Mouse (Mus musculus) hindbrain, embryonic 15.5 days (tissue): ENCODE data around the gene Mrnip. TPM values are rescaled to one million over a fixed set of nuclear protein-coding genes. Genes with fewer than 3 reads are reported as not detected.
A peak's percentile ranks its signal among the peaks of the same experiment; 100 is the strongest.

Experiments
- ATAC-seq: fragments of 200-750 bp; cut with Nextera tagmentation; 2 replicates; pipeline ENCODE4 v1.8.0; 2017; ENCODE audit warnings: low read depth, moderate number of reproducible peaks, moderate TSS enrichment; ENCODE audit not compliant: low FRiP score
- H3K27ac ChIP-seq: fragments of 300-500 bp; sonication (generic); replicated peaks from 2 replicates; pipeline ENCODE4 v1.5.1; 2015; ENCODE audit warnings: mild to moderate bottlenecking, inconsistent platforms
- H3K27me3 ChIP-seq: fragments of 300-500 bp; sonication (generic); 2 replicates; pipeline ENCODE4 v1.6.1; 2015; ENCODE audit warnings: control low read depth, inconsistent platforms
- H3K36me3 ChIP-seq: fragments of 300-500 bp; sonication (generic); 2 replicates; pipeline ENCODE4 v1.6.1; 2015; ENCODE audit warnings: control low read depth, inconsistent platforms
- H3K4me1 ChIP-seq: fragments of 300-500 bp; sonication (generic); replicated peaks from 2 replicates; pipeline ENCODE4 v1.6.1; 2015; ENCODE audit warnings: control low read depth, inconsistent platforms
- H3K4me2 ChIP-seq: fragments of 300-500 bp; sonication (generic); 2 replicates; pipeline ENCODE4 v1.6.1; 2015; ENCODE audit warnings: moderate library complexity, mild to moderate bottlenecking, inconsistent platforms
- H3K4me3 ChIP-seq: fragments of 300-500 bp; sonication (generic); 2 replicates; pipeline ENCODE4 v1.5.1; 2015; ENCODE audit warnings: mild to moderate bottlenecking, inconsistent platforms
- H3K9ac ChIP-seq: fragments of 300-500 bp; sonication (generic); 2 replicates; pipeline ENCODE4 v1.6.1; 2015; ENCODE audit warnings: inconsistent platforms
- H3K9me3 ChIP-seq: fragments of 300-500 bp; sonication (generic); 2 replicates; pipeline ENCODE4 v1.6.1; 2016; ENCODE audit warnings: control low read depth, inconsistent platforms
- WGBS: fragments of 180-500 bp; shearing (Covaris S2); methylation state at CpG from one replicate; pipeline ENCODE4 v1.1.7; 2015; 5-methylcytosine and 5-hydroxymethylcytosine counted together
- polyA plus RNA-seq: library from polyadenylated mRNA; unstranded; fragments of >200 nt; fragmentation: Nextera tagmentation; extraction: Ambion mirVana; gene quantifications from 2 replicates; pipeline ENCODE4 v1.2.1, GENCODE M21; 2015

Gene Mrnip
- polyA plus RNA-seq, 1 experiment from 2014 or later: 34.6 TPM

DNA sequence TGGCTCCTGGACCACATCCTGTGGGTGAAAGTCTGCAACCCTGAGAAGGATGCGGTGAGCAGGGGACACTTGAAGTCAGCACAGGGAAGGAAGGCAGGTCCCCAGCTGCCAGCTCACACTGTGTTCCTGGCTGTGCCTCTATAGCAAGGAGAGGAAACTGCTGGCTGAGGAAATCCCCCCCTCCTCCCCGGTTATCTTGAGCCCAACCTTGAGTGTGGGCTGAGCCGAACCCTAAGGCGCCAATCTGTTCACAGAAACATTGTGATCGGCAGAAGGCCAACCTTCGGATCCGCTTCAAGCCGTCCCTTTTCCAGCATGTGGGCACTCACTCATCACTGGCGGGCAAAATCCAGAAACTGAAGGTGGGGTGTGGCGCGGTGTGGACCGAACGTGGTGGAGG, 58.8 kb downstream of the Mrnip start:
- Histone ChIP-seq H3K4me1 (peaks cover 39% of the 10 kb centered on the region), H3K4me2 (no peak overlapping the region), H3K4me3 (no peak overlapping the region), H3K27ac (no peak overlapping the region), H3K9me3 (no peaks in the 10 kb centered on the region), H3K36me3 (peaks cover 40% of the 10 kb centered on the region), H3K27me3 (no peaks in the 10 kb centered on the region), H3K9ac (no peak overlapping the region)
- WGBS: 93% methylated on average over 13 of the region's 13 CpGs
- no peak for ATAC-seq

- no peaks in the 10 kb centered on the region for H3K27me3 ChIP-seq
- H3K36me3 ChIP-seq: peaks cover 40% of the 10 kb centered on the region
Observed at GRCm38 (mm10) chr11:50233993-50234392, 59.7 kb downstream of the Mrnip start.

DNA sequence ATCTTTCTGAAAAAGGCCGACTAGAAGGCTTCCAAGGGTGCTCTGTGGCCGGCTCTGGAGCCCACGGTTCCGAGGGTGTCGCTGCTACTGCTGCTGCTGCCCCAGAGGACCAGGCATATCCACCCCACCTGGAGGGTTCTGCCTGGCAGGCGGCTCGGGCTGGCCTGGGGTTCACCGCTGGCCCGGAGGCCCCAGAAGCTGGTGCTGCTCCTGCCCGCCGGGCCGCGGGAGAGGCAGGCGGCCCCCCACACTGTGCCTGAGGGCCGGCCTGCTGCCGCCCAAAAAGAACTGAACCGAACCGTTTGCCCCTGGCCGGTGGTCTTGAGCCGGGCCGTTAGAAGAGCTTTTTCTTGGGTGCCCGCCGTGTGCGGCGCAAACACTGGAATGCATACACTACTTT, 60.4 kb downstream of the Mrnip start:
- H3K27ac ChIP-seq: no peak overlapping the region
- no peak for ATAC-seq
- no peak overlapping the region for H3K4me2 ChIP-seq
- H3K9me3 ChIP-seq: no peaks in the 10 kb centered on the region
- H3K36me3 ChIP-seq: peaks cover 40% of the 10 kb centered on the region
- peaks cover 27% of the 10 kb centered on the region for H3K4me1 ChIP-seq
- 95% methylated on average over 25 of the region's 25 CpGs for WGBS
- no peak overlapping the region for H3K4me3 ChIP-seq
- no peak overlapping the region for H3K9ac ChIP-seq
- no peaks in the 10 kb centered on the region for H3K27me3 ChIP-seq

More at GRCm38 (mm10) chr11:50233993-50234392, 59.7 kb downstream of the Mrnip start:
- 86% methylated on average over 11 of the region's 11 CpGs for WGBS
- no peaks in the 10 kb centered on the region for H3K9me3 ChIP-seq
- H3K27ac ChIP-seq: no peak overlapping the region
- no peak overlapping the region for H3K4me3 ChIP-seq
- ATAC-seq: no peak
- peaks cover 33% of the 10 kb centered on the region for H3K4me1 ChIP-seq
- H3K4me2 ChIP-seq: no peak overlapping the region
- H3K9ac ChIP-seq: no peak overlapping the region

- peak overlapping the region; percentile 96 for H3K4me2 ChIP-seq
- peak; percentile 89 for ATAC-seq
- under 1% methylated on average over 26 of the region's 27 CpGs for WGBS
Observed at GRCm38 (mm10) chr11:50236540-50236936, 62.3 kb downstream of the Mrnip start.

GRCm38 (mm10) chr11:50236937-50237835, 62.9 kb downstream of the Mrnip start:
- peak; percentile 45 for ATAC-seq

More at GRCm38 (mm10) chr11:50236540-50236936, 62.3 kb downstream of the Mrnip start:
- Histone ChIP-seq H3K27me3 (no peaks in the 10 kb centered on the region), H3K27ac (peak overlapping the region; percentile 32; the same call in 1 of the 2 replicates), H3K36me3 (peaks cover 38% of the 10 kb centered on the region), H3K4me3 (peak overlapping the region; percentile 61), H3K9me3 (no peaks in the 10 kb centered on the region), H3K9ac (peak overlapping the region; percentile 48), H3K4me1 (peaks cover 19% of the 10 kb centered on the region)

GRCm38 (mm10) chr11:50238324-50238723, 64.1 kb downstream of the Mrnip start, which contains the start of gene Ltc4s:
Ltc4s (minus strand) TSS chr11:50238616.
- H3K4me2 ChIP-seq: peak within 1 kb of the TSS; percentile 96
- no peak within 1 kb of the TSS for H3K9ac ChIP-seq
- peaks cover 20% of the 10 kb centered on the region for H3K36me3 ChIP-seq
- no peak for ATAC-seq
- no peaks in the 10 kb centered on the region for H3K27me3 ChIP-seq
- WGBS: 56% methylated on average over 10 of the region's 10 CpGs
- no peaks in the 10 kb centered on the region for H3K9me3 ChIP-seq
- H3K4me1 ChIP-seq: peaks cover 19% of the 10 kb centered on the region
- H3K4me3 ChIP-seq: peak within 1 kb of the TSS; percentile 61
- H3K27ac ChIP-seq: no peak within 1 kb of the TSS

More at GRCm38 (mm10) chr11:50236937-50237835, 62.9 kb downstream of the Mrnip start:
- WGBS: 2% methylated on average over 66 of the region's 66 CpGs
- Histone ChIP-seq H3K9me3 (no peaks in the 10 kb centered on the region), H3K4me3 (peak overlapping the region; percentile 61), H3K4me2 (peak overlapping the region; percentile 96), H3K27me3 (no peaks in the 10 kb centered on the region), H3K36me3 (peaks cover 32% of the 10 kb centered on the region), H3K4me1 (peaks cover 19% of the 10 kb centered on the region), H3K27ac (no peak overlapping the region), H3K9ac (peak overlapping the region; percentile 48)

DNA sequence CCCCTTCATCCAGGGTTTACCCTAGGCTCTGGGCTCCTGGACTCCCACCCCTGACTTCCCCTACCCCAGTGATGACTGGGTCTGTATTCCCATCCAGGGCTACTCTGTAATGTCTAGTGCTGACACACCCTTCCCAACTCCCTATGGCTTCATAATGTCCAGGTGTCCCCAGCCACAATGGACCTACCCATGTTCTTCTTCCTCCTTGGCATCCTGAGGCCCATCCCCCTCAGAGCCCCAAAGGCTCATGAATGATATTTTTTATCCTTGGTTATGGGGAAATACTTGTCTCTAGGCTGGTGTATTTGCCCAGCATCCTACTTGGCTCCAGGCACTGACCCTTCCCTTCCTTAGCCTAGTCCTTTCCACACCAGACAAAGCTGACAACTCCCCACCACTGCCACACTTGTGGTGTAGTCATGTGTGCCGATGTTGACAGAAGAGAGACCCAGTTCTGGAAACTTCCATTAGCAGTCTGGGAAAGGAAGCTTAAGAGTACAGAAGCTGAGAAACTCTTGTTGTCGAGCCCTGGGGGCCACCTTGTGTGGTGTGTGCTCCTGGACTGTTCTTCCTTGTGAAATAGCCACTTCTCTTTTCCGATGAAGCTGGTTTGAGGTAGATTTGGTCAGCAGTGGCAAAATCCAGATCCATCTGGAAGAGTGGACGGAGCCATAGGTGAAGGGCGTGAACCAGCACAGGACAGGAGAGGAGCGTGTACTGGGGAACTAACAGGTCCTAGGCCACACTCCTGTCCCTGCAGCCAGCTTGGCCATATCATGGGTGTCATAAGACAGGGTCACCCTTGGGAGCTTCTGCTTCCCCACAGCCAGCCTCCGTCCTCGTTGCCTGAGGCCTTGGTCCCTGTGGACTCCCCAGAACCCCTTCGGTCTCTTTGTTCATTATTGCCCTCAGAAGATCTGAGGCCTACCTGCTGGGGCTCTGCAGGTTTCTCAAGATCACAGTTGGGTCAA, 64.9 kb downstream of the Mrnip start:
- H3K9me3 ChIP-seq: no peaks in the 10 kb centered on the region
- peaks cover 13% of the 10 kb centered on the region for H3K36me3 ChIP-seq
- H3K9ac ChIP-seq: no peak overlapping the region
- H3K27ac ChIP-seq: no peak overlapping the region
- no peak overlapping the region for H3K4me3 ChIP-seq
- ATAC-seq: no peak
- 89% methylated on average over 9 of the region's 9 CpGs for WGBS
- H3K4me1 ChIP-seq: peaks cover 19% of the 10 kb centered on the region
- H3K4me2 ChIP-seq: no peak overlapping the region
- H3K27me3 ChIP-seq: no peaks in the 10 kb centered on the region

DNA sequence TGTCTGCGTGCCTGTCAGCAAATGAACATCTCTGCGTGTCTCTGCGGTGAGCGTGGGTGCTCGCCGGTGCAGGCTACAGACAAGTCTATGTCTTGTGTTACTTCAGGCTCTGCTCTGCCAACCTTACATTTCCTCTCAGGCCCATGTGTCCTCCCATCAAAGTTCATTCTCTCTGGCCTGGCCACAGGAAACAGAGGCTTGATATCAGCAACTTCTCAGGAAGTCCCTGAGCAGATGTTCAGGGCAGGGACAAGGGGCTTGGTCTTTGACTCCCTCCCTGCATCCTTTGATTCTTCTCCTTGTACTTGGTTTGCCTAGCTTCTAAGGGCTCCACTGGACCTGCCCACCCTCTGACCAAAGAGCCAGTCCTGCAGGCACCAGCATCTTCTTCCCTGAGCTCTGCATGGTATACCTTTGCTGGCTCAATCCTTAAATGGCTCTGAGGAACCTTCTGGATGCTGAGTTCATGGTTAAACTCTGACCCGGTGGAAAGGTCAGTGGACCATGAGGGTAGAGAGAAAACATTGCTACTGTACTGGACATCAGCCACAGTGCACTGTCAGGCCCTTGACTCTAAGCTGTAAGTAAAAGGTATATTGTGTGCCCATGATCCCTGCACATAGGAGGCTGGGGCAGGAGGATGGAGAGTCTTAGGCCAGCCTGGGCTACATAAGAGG, 66.1 kb downstream of the Mrnip start:
- Histone ChIP-seq H3K9ac (no peak overlapping the region), H3K4me3 (no peak overlapping the region), H3K27ac (no peak overlapping the region), H3K9me3 (no peaks in the 10 kb centered on the region), H3K27me3 (no peaks in the 10 kb centered on the region), H3K4me1 (peaks cover 19% of the 10 kb centered on the region), H3K36me3 (no peaks in the 10 kb centered on the region), H3K4me2 (no peak overlapping the region)
- 92% methylated on average over 7 of the region's 7 CpGs for WGBS
- no peak for ATAC-seq

- Histone ChIP-seq H3K27ac (no peak overlapping the region), H3K4me1 (no peaks in the 10 kb centered on the region), H3K27me3 (no peaks in the 10 kb centered on the region), H3K36me3 (no peaks in the 10 kb centered on the region), H3K4me2 (no peak overlapping the region), H3K9ac (no peak overlapping the region), H3K9me3 (no peaks in the 10 kb centered on the region), H3K4me3 (no peak overlapping the region)
- no peak for ATAC-seq
- WGBS: 83% methylated on average over 6 of the region's 6 CpGs
Observed at GRCm38 (mm10) chr11:50243926-50244325, 69.7 kb downstream of the Mrnip start.

GRCm38 (mm10) chr11:50245269-50245668, 71.0 kb downstream of the Mrnip start:
- Histone ChIP-seq H3K27me3 (no peaks in the 10 kb centered on the region), H3K4me1 (no peaks in the 10 kb centered on the region), H3K36me3 (no peaks in the 10 kb centered on the region), H3K9me3 (no peaks in the 10 kb centered on the region), H3K4me3 (no peak overlapping the region), H3K9ac (no peak overlapping the region), H3K4me2 (no peak overlapping the region), H3K27ac (no peak overlapping the region)
- ATAC-seq: no peak
- WGBS: 72% methylated on average over 5 of the region's 5 CpGs

DNA sequence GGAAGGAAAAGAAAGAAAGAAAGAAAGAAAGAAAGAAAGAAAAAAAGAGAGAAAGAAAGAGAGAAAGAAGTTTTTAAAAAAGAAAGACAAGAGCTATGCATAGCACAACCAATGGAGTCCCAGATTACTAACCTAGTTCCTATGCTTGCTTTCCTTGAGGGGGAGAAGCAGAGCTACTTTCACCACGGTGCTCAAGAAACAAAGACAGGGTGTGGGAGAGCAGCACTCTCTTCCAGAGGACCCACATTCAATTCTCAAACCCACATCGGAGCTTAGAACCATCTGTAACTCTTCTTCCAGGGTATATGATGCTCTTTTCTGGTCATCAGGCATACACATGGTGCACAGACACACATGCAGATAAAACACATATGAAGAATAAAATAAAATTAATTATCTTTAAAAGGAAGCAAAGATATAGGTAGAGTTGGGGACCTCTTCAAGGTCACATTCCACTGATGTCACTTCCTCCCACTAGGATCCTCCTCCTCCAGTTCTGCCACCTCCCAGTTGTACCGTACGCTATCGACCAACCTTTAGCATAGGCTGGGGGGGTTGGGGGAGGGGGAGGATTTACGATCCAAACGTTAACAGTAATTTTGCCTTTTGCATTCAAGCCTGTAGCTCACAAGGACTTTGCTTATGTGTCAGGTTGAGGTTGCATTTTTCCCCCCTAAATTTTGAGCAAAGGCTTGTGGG, 74.4 kb downstream of the Mrnip start:
- ATAC-seq: no peak
- Histone ChIP-seq H3K4me1 (no peaks in the 10 kb centered on the region), H3K27me3 (no peaks in the 10 kb centered on the region), H3K4me3 (no peak overlapping the region), H3K36me3 (no peaks in the 10 kb centered on the region), H3K9ac (no peak overlapping the region), H3K4me2 (no peak overlapping the region), H3K9me3 (no peaks in the 10 kb centered on the region), H3K27ac (no peak overlapping the region)
- WGBS: 86% methylated on average over 7 of the region's 7 CpGs
